Mouse (Mus musculus): ENCODE results near the gene Hcrt.

DNA sequence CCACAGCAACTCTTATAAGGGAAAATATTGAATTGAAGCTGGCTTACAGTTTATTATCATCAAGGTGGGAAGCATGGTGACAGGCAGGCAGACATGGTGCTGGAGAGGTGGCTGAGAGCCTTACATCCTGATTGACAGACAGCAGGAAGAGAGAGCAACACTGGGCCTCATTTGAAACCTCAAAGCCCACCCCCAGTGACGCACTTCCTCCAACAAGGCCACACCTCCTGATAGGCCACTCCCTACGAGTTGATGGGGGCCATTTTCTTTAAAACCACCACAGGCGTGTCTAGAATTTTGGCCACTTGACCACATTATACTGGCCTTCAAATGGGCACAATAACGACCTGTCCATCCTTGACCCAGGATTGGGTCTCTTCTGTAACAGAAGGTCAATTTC lies 11.5 kb upstream of the Hcrt start:
- no peak for TF ChIP-seq CTCF (IDR thresholded peaks at IDR 0.05; ENCODE audit: low read depth)
- no peak for TF ChIP-seq EP300 (IDR thresholded peaks at IDR 0.05; ENCODE audit: low read depth)
